Mouse (Mus musculus) heart, adult 2 months (tissue): ENCODE data around the gene Camk2b.

ENCODE experiments used
- CTCF ChIP-seq: fragments of 200-600 bp; IDR thresholded peaks from 2 replicates; pipeline ENCODE4 v1.8.1; 2022; ENCODE audit warnings: antibody characterized with exemption, mild to moderate bottlenecking, moderate library complexity
- EP300 ChIP-seq: fragments of 200-500 bp; IDR thresholded peaks from 2 replicates; pipeline ENCODE4 v1.6.1; 2011; ENCODE audit warnings: low read depth, low read length, control low read depth; ENCODE audit not compliant: insufficient read depth

GRCm38 (mm10) chr11:6013359-6013758 is 52.8 kb downstream of the Camk2b start:
- no peak for TF ChIP-seq EP300
- TF ChIP-seq CTCF: peak; percentile 42
